Mouse (Mus musculus): ENCODE results near the gene Gm15091.
"Not testable (repeated sequence)": the region's sequence is repeated elsewhere in the genome, so short reads cannot be mapped to it uniquely, and the experiment has no call there.

The Gm15091 gene

DNA sequence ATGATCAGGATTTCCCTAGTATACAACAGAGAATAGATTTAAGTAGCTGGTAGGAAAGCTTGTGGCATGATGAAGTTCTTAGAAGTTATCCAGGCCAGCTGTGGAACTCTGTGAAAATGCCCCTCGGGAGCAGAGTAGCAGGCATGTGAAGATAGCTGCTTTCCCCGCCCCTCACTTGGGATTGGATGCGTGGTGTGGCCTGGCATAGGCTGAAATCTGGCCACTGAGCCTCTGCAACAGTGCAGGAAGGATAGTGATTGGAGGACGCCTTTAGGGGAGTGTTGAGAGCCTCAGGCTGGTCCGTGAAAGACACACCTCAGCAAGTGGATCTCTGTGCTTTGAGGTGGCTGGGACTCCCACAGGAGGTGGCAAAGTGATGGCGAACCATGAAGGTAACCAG, at the start of gene Gm15091:
TSS of gene Gm15091 (plus strand) at position 301 of the 400 bp plus-strand sequence.
- CTCF ChIA-PET, result not testable (repeated sequence)
